Mouse (Mus musculus) ES-E14 (cell line): Measurements from ENCODE around the gene Bbs12.

ENCODE experiments used
- CHD2 ChIP-seq: IDR thresholded peaks from 2 replicates; pipeline ENCODE4 v1.6.1; 2014; ENCODE audit warnings: mild to moderate bottlenecking, low read depth, low read length, inconsistent platforms
- HCFC1 ChIP-seq: IDR thresholded peaks from 2 replicates; pipeline ENCODE4 v1.6.1; 2012; ENCODE audit warnings: low read length, inconsistent platforms, borderline replicate concordance; ENCODE audit not compliant: insufficient read depth
- MAFK ChIP-seq: IDR thresholded peaks from 2 replicates; pipeline ENCODE4 v1.6.1; 2014; ENCODE audit warnings: mild to moderate bottlenecking, low read depth, low read length, inconsistent platforms; ENCODE audit not compliant: insufficient read depth
- ZC3H11A ChIP-seq: IDR thresholded peaks from 2 replicates; pipeline ENCODE4 v1.6.1; 2012; ENCODE audit warnings: low read depth, mild to moderate bottlenecking, inconsistent platforms, low read length, borderline replicate concordance
- ZNF384 ChIP-seq: IDR thresholded peaks from 2 replicates; pipeline ENCODE4 v1.6.1; 2012; ENCODE audit warnings: low read depth, low read length, inconsistent platforms

GRCm38 (mm10) chr3:37331999-37332449 is 19.7 kb downstream of the Bbs12 start:
- no peak for TF ChIP-seq ZC3H11A
- no peak for TF ChIP-seq ZNF384
- TF ChIP-seq HCFC1, result no peak
- no peak for TF ChIP-seq MAFK
- no peak for TF ChIP-seq CHD2
